Mouse (Mus musculus) liver, postnatal 0 days (tissue): ENCODE results near the gene Ogfr.
A peak's percentile ranks its signal among the peaks of the same experiment; 100 is the strongest.

Source experiments
- CTCF ChIP-seq: sonication (generic); IDR thresholded peaks from 2 replicates; pipeline ENCODE4 v1.5.1; 2016; ENCODE audit warnings: antibody characterized with exemption, low read depth
- EP300 ChIP-seq: IDR thresholded peaks from 2 replicates; pipeline ENCODE4 v1.6.1; 2016; ENCODE audit warnings: antibody characterized with exemption, low read depth, mild to moderate bottlenecking

DNA sequence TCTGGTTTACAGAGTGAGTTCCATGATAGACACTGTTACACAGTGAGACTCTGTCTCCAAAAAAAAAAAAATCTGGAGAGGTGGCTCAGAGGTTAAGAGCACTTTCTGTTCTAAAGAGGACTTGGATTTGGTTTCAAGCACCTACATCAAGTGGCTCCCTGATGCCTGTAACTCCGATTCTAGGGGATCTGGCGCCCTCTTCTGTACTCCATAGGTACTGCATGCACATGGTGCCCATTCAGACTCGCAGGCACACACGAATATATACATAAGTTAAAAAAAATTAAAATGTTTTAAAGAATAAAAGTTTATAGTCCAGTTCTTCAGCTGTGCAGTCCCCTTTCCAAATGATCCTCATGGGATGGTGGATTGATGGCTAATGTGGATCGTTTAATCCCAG lies 28.8 kb upstream of the Ogfr start:
- TF ChIP-seq CTCF (peak; percentile 67), EP300 (no peak)
